Mouse (Mus musculus) neural tube, embryonic 10.5 days (tissue): ENCODE measurements around the gene Tmem115.
"Not testable (repeated sequence)": the region's sequence is repeated elsewhere in the genome, so short reads cannot be mapped to it uniquely, and the experiment has no call there.

Experiments used
- DNase-seq: peaks from one replicate; pipeline ENCODE4 v3.0.0-alpha.2; 2017; ENCODE audit warnings: low spot score; ENCODE audit errors: extremely low spot score

The Tmem115 gene

GRCm38 (mm10) chr9:107570845-107571244 is 37.1 kb downstream of the Tmem115 start:
- no peak for DNase-seq

- no peak for DNase-seq
These were observed 38.0 kb downstream of the Tmem115 start for GRCm38 (mm10) chr9:107571534-107572326.

- no peak for DNase-seq
These were observed 38.5 kb downstream of the Tmem115 start for GRCm38 (mm10) chr9:107572327-107572662.

- DNase-seq: not testable (repeated sequence)
These were observed 40.0 kb downstream of the Tmem115 start for GRCm38 (mm10) chr9:107573774-107574173.

GRCm38 (mm10) chr9:107575579-107576356 is 42.0 kb downstream of the Tmem115 start:
- DNase-seq: no peak

GRCm38 (mm10) chr9:107576357-107577107 is 42.8 kb downstream of the Tmem115 start, which contains the start of gene Hyal1:
TSS of gene Hyal1 (plus strand) at chr9:107576927.
- DNase-seq: peak; percentile 83

- no peak for DNase-seq
These were observed 44.1 kb downstream of the Tmem115 start for GRCm38 (mm10) chr9:107577871-107578270.

- no peak for DNase-seq
These were observed 44.8 kb downstream of the Tmem115 start, which contains the start of gene Naa80 for GRCm38 (mm10) chr9:107578587-107578986. TSS of gene Naa80 (plus strand) at chr9:107578887.

- no peak for DNase-seq
These were observed 45.5 kb downstream of the Tmem115 start for GRCm38 (mm10) chr9:107579023-107579900.

GRCm38 (mm10) chr9:107580501-107581317 is 47.0 kb downstream of the Tmem115 start, which contains the start of gene Hyal3:
TSS of gene Hyal3 (plus strand) at chr9:107580818.
- peak; percentile 77 for DNase-seq

GRCm38 (mm10) chr9:107581584-107581983 is 47.8 kb downstream of the Tmem115 start:
- DNase-seq: no peak

GRCm38 (mm10) chr9:107582509-107583062 is 48.8 kb downstream of the Tmem115 start:
- DNase-seq: no peak

GRCm38 (mm10) chr9:107583174-107583573 is 49.4 kb downstream of the Tmem115 start:
- DNase-seq: no peak

- DNase-seq: no peak
These were observed 52.8 kb downstream of the Tmem115 start for GRCm38 (mm10) chr9:107586504-107586903.

- peak; percentile 90 for DNase-seq
These were observed 53.5 kb downstream of the Tmem115 start, which contains the start of gene Ifrd2 for GRCm38 (mm10) chr9:107586974-107587832. TSS of gene Ifrd2 (plus strand) at chr9:107587642.

GRCm38 (mm10) chr9:107587833-107588639 is 54.3 kb downstream of the Tmem115 start:
- DNase-seq: no peak
